Mouse (Mus musculus): Measurements from ENCODE around the gene Tcf7l2. TPM values are rescaled to one million over a fixed set of nuclear protein-coding genes. Genes with fewer than 3 reads are reported as not detected.

Gene Tcf7l2
- total RNA-seq, 1 experiment from 2014 or later, result 3.1 TPM

DNA sequence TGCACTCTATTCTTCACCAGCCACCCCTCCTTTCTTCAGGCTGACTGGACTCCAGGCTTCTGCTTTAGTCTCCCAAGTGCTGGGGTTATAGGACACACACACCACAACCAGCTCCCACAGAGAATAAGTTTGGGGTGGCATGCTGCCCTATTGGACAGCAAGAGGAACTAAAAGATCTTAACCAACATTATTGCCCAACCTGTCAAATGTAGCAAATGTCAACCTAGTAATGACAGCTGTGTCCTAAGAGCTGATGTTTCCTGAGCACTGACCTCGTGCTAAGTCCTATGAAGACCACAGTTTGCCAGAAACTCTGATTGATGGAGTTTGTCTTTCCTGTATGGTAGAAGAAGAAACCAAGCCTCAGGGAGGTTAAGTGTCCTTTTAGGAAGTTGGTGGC, 61.5 kb downstream of the Tcf7l2 start:
- peak; percentile 70 to 79 for ATAC-seq (replicated peaks in 1 of 2; ENCODE audit: insufficient read depth in 1 of 2, low FRiP score in 2 of 2, low TSS enrichment in 1 of 2, low read depth in 1 of 2, poor library complexity in 2 of 2, severe bottlenecking in 2 of 2)

DNA sequence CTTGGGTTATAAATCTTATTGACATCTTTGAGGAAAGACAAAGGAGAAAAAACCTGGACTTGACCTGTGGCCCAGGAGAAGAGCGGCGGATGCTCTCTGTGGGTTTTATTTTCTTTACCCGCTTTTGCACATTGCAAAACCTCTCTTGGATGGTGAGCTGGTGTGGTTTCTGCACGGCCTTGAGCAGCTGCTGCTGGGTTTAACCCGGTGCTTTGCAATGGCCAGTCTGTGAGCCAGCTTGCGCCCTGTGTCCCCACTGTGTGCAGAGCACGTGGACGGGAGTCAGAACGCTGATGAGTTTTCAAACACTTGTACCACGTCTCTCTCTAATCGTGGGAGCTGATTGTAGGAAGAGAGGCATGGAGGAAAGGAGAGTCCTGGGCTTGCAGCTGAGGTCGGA, 62.2 kb downstream of the Tcf7l2 start:
- no peak for ATAC-seq (replicated peaks in 1 of 2; ENCODE audit: insufficient read depth in 1 of 2, low FRiP score in 2 of 2, low TSS enrichment in 1 of 2, low read depth in 1 of 2, poor library complexity in 2 of 2, severe bottlenecking in 2 of 2)

DNA sequence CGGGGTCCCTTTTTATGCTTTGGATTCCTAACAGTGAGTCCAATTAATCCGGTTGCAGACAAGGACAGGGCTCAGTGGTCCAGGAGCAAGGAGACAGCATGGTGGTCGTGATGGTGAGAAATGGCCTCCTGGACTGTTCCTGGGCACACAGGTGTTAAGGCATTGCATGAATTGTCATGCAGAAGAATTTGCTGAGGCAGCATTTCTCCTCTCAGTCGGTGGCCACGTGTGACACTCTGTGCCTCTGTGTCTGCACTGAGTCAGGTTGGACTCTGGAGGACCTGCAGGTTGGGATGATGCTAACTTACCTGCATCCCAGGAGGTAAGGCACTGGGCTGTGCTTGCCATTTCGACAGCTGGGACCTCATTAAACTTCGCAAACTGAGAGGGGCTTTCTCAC, 63.2 kb downstream of the Tcf7l2 start:
- ATAC-seq (replicated peaks in 1 of 2; ENCODE audit: insufficient read depth in 1 of 2, low FRiP score in 2 of 2, low TSS enrichment in 1 of 2, low read depth in 1 of 2, poor library complexity in 2 of 2, severe bottlenecking in 2 of 2), result no peak

DNA sequence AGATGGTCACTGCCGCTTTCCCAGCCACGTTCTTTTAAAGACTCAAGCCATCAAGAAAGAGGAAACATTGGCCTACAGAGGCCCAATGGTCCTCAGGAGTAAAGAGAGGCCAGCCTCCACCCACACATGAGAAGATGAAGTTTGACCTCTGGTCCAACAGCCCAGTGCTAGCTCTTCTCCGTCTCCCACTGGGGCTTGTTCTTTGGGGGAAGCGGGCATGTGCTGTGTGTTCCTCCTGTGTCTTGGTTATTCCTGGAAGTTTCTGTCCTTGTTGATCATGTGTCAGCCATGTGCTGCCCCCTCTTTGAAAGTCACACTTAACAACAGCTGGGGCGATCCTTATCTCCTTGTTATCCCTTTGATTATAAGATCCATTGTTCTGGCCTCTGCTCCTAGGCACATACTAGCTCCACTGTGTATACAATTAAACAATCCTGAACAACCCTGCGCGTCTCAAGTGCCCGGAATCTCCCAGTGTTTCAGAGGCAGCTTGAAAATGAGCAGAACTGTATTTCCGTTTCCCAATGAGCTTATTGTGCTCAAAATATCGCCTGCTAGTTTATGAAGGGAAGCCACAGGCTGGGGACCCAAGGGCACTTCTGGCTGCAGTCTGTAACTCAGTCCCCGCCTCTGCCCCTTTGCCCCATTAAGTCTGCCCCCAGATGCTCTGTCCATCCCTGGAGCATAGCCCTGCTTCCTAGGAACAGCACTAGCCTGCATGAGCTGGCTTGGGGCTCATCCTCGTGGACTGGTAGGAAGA, 65.0 kb downstream of the Tcf7l2 start:
- ATAC-seq (replicated peaks in 1 of 2; ENCODE audit: insufficient read depth in 1 of 2, low FRiP score in 2 of 2, low TSS enrichment in 1 of 2, low read depth in 1 of 2, poor library complexity in 2 of 2, severe bottlenecking in 2 of 2), result no peak

DNA sequence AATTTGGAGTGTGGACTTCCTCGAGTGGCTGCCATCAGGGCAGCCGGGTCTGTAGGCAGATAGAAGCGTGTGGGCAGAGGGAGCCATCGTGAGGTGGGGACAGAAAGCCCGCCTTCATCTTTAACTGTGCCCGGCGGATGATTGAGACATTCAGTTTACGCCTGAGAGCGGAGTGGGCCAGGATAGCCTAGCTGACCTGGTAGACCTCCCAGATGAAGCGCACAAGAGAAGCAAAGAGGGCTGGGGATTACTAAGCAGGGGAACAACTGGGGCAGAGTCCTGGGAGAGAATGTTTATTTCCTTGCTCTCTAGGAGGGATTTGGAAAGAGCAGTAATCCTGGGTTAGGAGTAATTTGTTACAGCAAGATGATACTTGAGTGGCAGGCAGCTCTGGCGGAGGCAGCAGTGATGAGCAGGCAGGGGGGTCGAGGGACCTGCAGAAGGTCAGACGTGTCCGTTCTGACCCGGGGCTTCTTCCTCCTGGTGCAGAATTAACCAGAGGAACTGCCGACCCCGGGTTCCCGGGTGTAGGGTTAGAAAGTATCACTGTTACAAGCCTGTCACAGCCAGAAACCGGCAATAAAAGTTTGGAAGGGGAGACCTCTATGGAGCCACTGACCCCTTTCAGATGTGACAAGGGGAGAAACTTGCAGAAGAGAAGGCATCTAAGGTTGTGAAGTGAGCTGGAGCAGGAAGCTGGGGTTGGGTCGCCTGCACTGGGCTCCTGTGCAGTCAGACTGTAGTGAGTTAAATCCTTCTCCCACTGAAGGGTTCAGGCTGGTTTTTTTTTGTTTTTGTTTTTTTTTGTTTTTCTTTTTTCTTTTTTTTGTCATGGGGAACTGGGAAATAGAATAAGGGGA, 65.8 kb downstream of the Tcf7l2 start:
- ATAC-seq (replicated peaks in 1 of 2; ENCODE audit: insufficient read depth in 1 of 2, low FRiP score in 2 of 2, low TSS enrichment in 1 of 2, low read depth in 1 of 2, poor library complexity in 2 of 2, severe bottlenecking in 2 of 2), result peak in 1 of 2 experiments; percentile 10; a peak in 1 of 4 replicates

DNA sequence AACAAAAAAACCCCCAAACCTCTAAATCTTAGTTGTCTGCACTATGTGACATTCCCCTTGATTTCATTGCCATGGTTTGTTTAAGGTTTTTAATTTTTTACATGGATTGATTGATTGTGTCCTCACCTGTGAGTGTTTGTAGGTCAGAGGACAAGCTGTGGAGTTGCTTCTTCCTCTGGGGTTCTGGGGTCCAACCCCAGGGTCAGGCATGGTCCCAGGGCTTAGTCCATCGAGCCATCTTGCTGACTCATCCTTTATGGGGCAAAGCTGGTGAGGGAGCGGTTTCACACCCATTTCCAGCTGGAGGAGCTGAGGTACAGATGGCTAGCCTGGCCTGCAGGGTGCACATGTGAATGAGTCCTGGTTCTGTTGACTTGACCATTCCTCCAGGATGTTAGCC, 66.7 kb downstream of the Tcf7l2 start:
- no peak for ATAC-seq (replicated peaks in 1 of 2; ENCODE audit: insufficient read depth in 1 of 2, low FRiP score in 2 of 2, low TSS enrichment in 1 of 2, low read depth in 1 of 2, poor library complexity in 2 of 2, severe bottlenecking in 2 of 2)

DNA sequence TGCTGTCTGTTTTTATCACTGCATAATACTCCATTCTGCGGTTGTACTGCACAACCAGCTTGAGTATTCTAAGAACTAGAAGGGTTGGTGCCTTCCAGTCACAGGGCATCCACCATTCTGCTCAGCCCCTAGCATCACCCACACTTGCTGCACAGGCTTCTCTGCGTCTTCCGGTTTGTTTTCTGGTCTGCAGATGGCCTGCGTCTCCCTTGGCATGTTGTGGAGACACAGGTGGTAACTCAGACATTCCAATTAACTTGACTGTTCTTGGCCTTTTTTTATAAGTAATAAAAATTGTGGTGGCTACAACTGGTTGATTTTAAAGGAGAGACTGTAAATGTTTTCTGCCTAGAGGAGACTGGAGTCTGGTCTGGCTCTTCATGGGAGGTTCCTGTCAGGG, 67.9 kb downstream of the Tcf7l2 start:
- no peak for ATAC-seq (replicated peaks in 1 of 2; ENCODE audit: insufficient read depth in 1 of 2, low FRiP score in 2 of 2, low TSS enrichment in 1 of 2, low read depth in 1 of 2, poor library complexity in 2 of 2, severe bottlenecking in 2 of 2)

DNA sequence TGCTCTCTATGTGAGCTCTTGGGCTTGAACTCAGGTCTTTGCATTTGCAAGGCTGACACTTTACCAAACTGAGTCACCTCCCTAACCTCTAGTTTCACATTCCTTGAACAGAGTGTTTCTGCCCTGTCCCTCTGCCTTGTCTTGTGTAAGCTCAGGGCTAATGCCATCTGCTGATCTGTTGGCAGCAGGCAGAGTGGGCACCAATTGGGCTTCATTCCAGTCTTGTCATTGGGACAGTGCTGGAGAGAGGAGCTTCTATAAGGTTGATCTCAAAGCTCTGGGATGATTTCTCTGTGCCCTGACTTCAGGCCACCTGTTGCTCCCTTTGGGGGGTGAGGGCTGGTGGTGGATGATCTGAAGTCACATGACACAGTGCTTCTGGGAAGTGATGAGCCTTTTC, 70.6 kb downstream of the Tcf7l2 start:
- ATAC-seq (replicated peaks in 1 of 2; ENCODE audit: insufficient read depth in 1 of 2, low FRiP score in 2 of 2, low TSS enrichment in 1 of 2, low read depth in 1 of 2, poor library complexity in 2 of 2, severe bottlenecking in 2 of 2), result no peak

DNA sequence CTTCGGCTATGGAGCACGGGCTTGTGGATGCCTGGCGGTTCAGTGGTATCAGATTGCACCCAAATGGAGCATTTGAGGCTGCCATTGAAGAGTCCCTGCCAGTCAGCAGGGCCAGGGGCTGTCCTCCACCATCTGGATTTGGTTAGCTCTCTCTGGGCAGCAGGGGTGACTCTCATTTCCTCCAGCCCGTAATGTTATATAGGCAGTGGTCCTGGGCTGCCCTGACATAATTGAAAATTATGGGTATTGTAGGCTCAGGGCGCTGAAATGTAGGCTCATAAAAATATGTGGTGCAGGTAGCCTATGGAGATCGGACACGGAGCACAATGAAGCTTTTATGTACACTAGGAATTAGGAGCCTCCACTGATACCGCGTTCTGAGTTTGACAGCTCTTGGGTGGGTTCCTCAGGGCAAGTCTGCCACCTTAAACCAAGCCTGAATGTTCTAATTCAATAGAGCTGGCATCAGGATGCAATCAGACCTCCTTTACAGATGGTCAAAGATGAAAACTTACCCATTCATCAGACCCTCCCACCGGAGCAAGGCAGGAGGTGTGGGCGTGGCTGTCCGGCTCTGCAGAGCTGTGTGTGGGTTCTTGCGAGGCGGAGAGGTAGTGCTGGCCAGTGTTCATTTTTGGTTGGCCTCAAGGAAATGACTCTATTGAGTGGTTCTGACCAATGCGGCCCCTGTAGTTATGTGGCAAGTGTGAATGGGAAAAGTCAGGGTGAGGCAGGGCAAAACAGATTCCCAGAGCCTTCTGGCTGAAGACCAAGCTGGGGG, 73.6 kb downstream of the Tcf7l2 start:
- ATAC-seq (replicated peaks in 1 of 2; ENCODE audit: insufficient read depth in 1 of 2, low FRiP score in 2 of 2, low TSS enrichment in 1 of 2, low read depth in 1 of 2, poor library complexity in 2 of 2, severe bottlenecking in 2 of 2), result no peak

DNA sequence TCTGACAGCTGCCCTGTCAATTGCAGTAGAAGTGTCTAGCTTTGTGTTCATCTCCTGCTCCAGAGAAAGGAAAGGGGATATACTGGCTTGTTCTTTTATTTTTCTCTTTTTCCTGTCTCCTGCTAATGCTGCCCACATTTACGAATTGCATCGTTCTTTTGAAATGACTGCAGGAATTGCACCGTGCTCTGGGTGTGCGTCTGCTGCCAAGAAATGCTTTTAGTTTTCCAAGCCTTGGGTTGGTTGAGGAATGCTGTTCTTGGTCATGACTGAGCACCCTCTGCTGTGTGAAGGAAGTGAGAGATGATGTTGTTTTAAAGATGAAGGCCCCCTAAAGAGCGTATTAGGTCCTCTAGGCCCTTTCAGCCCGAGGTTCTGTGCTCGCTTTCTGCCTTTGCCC, 75.4 kb downstream of the Tcf7l2 start:
- ATAC-seq (replicated peaks in 1 of 2; ENCODE audit: insufficient read depth in 1 of 2, low FRiP score in 2 of 2, low TSS enrichment in 1 of 2, low read depth in 1 of 2, poor library complexity in 2 of 2, severe bottlenecking in 2 of 2), result no peak

DNA sequence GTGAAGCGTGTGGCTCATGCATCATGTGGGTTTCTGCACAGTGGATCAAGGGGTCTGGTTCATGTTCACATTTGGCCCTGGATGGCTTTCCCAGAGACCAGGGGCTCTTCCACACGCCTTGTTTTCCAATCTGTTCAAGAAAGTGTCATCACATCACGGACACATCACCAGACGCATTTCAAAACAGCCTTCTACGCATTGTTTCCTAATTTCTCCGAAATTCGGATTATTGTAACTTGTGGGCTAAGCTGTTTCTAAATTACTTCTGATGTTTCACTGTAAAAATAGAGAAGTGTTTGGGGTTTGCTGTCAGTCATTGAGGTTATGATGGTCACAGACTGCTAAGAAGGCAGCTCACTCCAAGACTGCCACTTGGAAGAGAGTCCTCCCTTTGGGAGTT, 78.6 kb downstream of the Tcf7l2 start:
- ATAC-seq (replicated peaks in 1 of 2; ENCODE audit: insufficient read depth in 1 of 2, low FRiP score in 2 of 2, low TSS enrichment in 1 of 2, low read depth in 1 of 2, poor library complexity in 2 of 2, severe bottlenecking in 2 of 2), result no peak; a peak in 1 of 4 replicates

DNA sequence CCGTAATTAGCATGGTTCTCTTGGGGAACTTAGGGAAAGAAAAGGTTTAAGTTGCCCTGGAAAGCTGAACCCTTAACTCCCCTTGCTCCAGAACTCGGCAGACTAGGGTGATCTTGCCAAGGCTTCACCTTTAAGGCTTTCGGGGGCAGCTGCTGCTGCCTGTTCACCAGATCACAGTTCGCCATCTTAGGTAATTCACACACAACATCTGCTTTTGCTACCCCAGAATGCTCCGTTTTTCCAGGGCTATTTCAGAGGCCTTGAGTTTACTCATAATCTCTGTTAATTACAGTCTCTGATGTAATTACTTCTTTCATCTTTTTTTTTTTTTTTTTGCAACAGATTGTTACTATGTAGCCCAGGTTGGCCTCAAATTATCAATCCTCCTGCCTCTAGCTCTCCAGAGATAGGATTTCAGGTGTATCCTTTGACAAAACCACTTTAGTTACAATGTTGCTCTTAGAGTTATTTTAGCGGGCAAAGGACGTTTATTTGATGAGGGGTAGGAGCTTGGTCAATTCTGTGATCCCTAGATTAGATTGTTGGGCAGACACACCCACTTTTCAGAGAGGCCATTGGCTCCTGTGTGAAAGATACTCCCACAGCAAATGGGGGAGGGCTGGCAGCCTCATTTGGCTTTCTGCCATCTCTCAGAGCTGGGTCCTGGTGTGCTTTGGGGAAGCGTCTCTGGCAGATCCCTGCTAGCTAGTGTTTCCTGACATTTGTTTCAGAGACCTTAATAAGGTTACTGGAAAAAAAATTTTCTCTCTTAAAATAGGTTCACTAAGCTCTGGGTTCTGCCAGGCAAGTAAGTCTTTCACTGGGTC, 83.6 kb downstream of the Tcf7l2 start:
- ATAC-seq (replicated peaks in 1 of 2; ENCODE audit: insufficient read depth in 1 of 2, low FRiP score in 2 of 2, low TSS enrichment in 1 of 2, low read depth in 1 of 2, poor library complexity in 2 of 2, severe bottlenecking in 2 of 2), result no peak

DNA sequence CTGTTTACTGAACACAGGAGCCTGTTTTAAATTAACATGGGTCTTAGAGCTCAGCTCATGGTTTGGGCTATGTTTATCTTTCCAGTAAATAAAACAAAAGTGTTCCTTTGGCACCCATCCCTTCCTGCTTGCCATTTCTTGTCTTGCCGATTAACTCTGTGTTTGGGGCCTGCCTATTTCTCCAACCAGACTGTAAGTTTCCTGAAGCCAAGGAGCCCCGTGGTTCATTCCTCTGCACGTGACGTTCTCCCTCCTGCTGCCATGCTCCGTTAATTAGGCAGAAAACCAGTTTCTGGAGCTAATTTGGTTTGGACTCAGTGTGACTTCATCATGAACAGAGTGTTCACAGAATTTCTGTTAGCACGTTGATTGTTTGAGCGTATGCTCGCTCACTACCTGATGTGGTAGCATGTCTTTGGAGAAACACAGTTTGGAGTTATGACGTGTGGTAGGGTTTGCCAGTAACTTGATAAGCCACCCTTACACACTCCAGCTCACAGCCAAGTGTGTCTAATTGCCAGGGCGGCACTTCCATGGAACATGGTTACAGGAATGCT, 84.4 kb downstream of the Tcf7l2 start:
- no peak for ATAC-seq (replicated peaks in 1 of 2; ENCODE audit: insufficient read depth in 1 of 2, low FRiP score in 2 of 2, low TSS enrichment in 1 of 2, low read depth in 1 of 2, poor library complexity in 2 of 2, severe bottlenecking in 2 of 2)

DNA sequence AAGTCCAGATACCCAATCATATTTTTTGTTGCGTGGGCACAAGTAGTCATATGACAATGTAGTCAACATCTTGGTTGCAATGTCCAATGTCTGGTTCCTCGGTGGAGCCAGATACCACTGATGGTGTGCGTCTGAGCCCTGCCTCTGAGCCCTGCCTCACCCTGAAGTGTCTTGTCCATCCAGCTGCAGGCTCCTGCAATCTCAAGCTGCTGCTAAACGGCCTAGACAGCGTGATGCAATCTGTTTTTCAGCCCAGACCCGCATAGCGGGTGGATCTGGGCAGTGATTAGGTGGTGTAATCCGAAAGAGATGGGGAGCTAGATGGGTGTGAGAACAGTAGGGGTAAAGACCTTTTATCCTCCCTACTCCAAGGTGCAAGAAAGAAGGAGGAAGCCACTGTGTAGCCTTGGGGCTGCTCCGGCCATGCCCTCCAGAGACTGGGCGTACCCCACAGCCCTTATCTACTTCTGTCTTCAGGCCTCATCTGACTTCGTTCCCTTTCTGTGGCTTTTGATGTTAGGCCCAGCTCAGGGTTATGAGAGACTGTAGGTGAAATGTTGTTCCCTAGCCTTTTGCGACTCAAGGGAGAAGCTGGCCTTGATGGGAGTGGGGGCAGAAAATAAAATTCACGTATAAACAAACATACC, 86.1 kb downstream of the Tcf7l2 start:
- peak; percentile 65 to 68 for ATAC-seq (replicated peaks in 1 of 2; ENCODE audit: insufficient read depth in 1 of 2, low FRiP score in 2 of 2, low TSS enrichment in 1 of 2, low read depth in 1 of 2, poor library complexity in 2 of 2, severe bottlenecking in 2 of 2)

DNA sequence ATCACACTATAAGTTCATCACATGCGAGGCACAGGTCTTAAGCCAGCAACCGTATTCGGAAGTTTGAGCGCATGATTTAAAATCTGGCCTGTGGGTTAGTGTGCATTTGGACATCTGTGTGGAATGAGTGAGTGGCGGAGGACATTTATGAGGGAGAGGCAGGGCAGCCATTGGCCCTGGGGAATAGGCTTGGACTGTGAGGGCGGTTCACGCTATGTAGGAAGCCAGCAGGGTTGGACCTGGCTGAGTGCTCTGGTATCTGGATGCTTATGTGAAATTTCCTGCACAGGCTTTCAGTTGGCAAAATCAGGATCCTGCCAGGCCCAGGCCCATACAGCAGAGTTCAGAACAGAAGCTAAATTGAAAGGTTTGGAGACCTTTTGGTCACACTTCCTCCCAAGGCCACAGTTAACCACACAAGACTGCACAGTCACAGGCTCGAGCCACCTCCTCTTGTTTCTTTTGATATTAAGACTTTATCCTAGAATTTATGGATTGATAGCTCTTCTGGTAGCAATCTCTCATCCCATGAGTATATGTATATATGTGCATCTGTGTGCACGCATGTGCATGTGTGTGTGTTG, 89.4 kb downstream of the Tcf7l2 start:
- ATAC-seq (replicated peaks in 1 of 2; ENCODE audit: insufficient read depth in 1 of 2, low FRiP score in 2 of 2, low TSS enrichment in 1 of 2, low read depth in 1 of 2, poor library complexity in 2 of 2, severe bottlenecking in 2 of 2), result peak; percentile 60 to 66

DNA sequence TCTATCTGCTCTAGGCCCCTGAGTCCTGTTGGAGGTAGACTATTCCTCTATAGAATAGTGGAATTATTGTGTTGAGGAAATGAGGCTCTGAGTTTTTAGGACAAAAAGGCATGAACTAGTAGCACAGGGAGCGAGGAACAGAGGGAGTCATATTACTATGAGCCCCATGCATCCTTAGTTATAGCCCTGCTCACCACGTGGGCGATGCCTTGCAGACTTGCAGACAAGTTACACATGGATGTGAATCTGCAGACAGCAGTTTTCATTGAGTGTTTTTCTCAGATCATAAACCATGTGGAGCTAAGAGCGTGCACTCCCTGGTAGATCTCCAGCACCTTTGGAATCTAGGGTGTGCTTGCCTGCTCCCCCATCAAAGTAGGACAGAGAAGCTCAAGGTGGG, 90.5 kb downstream of the Tcf7l2 start:
- ATAC-seq (replicated peaks in 1 of 2; ENCODE audit: insufficient read depth in 1 of 2, low FRiP score in 2 of 2, low TSS enrichment in 1 of 2, low read depth in 1 of 2, poor library complexity in 2 of 2, severe bottlenecking in 2 of 2), result no peak
